Mouse (Mus musculus): ENCODE data around the gene Acr.

- TF ChIP-seq CTCF (IDR thresholded peaks at IDR 0.05; ENCODE audit: control insufficient read depth, insufficient read depth, insufficient replicate concordance, low read depth, low read length) (no peak), POLR2A (IDR thresholded peaks at IDR 0.05; ENCODE audit: control insufficient read depth, low read depth, low read length) (no peak)
Observed at GRCm38 (mm10) chr15:89556401-89557178, 11.5 kb upstream of the Acr start.

Measured in testis, adult 2 months (tissue).